In genomic region chr17:56372109-56372508, GRCm38 (mm10) we compare ENCODE assay signal across 16 mouse cellular contexts. TPM values are rescaled to one million over a fixed set of nuclear protein-coding genes. Genes with fewer than 3 reads are reported as not detected.
DNase-seq lines count a peak whose midpoint lies in the region; ATAC-seq and TF ChIP-seq lines count a peak whose summit lies in the region.
"Had no signal": no experiment of that assay in that cellular context is flagged by ENCODE, and none has a peak within 500 bp of the region (broad histone marks: within the 10 kb centered on the region; RNA-seq: fewer than 3 reads in every experiment).

No protein-coding gene starts in this region.

- H3K27me3 ChIP-seq in hindbrain, postnatal 0 days (ENCODE audit: insufficient read depth, low read length) = no peaks in the 10 kb centered on the region
- no peaks in the 10 kb centered on the region for H3K27me3 ChIP-seq in hindbrain, embryonic 12.5 days
- no peaks in the 10 kb centered on the region for H3K27me3 ChIP-seq in lung, postnatal 0 days (replicated peaks; ENCODE audit: insufficient read depth, low read length)
- H3K27me3 ChIP-seq: liver, embryonic 13.5 days; Patski had no signal

- TF ChIP-seq EP300 in lung, postnatal 0 days (IDR thresholded peaks at IDR 0.05) = no peak

- H3K36me3 ChIP-seq in hindbrain, postnatal 0 days (ENCODE audit: insufficient read depth, low read length) = peaks cover 28% of the 10 kb centered on the region
- H3K36me3 ChIP-seq in hindbrain, embryonic 12.5 days = peaks cover 80% of the 10 kb centered on the region
- H3K36me3 ChIP-seq in lung, postnatal 0 days (ENCODE audit: insufficient read depth, low read length) = peaks cover 16% of the 10 kb centered on the region

- peak; percentile 37; the same call in 1 of the 2 replicates for TF ChIP-seq CTCF in hindbrain, postnatal 0 days (IDR thresholded peaks at IDR 0.05; ENCODE audit: low read depth)
- 0 out of 2 replicates have a peak, but pooled peaks have one; percentile 19 for TF ChIP-seq CTCF in lung, postnatal 0 days (IDR thresholded peaks at IDR 0.05)
- peak; percentile 17; the same call in 1 of the 2 replicates for TF ChIP-seq CTCF in brain, embryonic 14.5 days (IDR thresholded peaks at IDR 0.05; ENCODE audit: borderline replicate concordance, extremely low read depth, insufficient read depth, insufficient read length)

- 60% methylated on average over 4 of the region's 4 CpGs for WGBS in hindbrain, postnatal 0 days
- WGBS in hindbrain, embryonic 12.5 days = 74% methylated on average over 4 of the region's 4 CpGs
- WGBS in lung, postnatal 0 days = 67% methylated on average over 4 of the region's 4 CpGs

- TF ChIP-seq POLR2A in brain, embryonic 14.5 days (IDR thresholded peaks at IDR 0.05; ENCODE audit: borderline replicate concordance, extremely low read depth, insufficient read depth, insufficient read length, poor library complexity, severe bottlenecking) = no peak

- no peak overlapping the region for H3K4me3 ChIP-seq in hindbrain, postnatal 0 days (ENCODE audit: low read length)
- no peak overlapping the region for H3K4me3 ChIP-seq in hindbrain, embryonic 12.5 days
- no peak overlapping the region for H3K4me3 ChIP-seq in lung, postnatal 0 days (ENCODE audit: low read depth, low read length)
- H3K4me3 ChIP-seq: liver, embryonic 13.5 days had no signal

- H3K4me1 ChIP-seq in hindbrain, postnatal 0 days (ENCODE audit: insufficient read depth, low read length) = peaks cover 18% of the 10 kb centered on the region
- H3K4me1 ChIP-seq in hindbrain, embryonic 12.5 days = peaks cover 34% of the 10 kb centered on the region
- no peaks in the 10 kb centered on the region for H3K4me1 ChIP-seq in lung, postnatal 0 days (ENCODE audit: insufficient read depth, low read depth, low read length)

- no peak overlapping the region for H3K9ac ChIP-seq in hindbrain, postnatal 0 days (replicated peaks; ENCODE audit: low read length)
- no peak overlapping the region for H3K9ac ChIP-seq in hindbrain, embryonic 12.5 days
- no peak overlapping the region for H3K9ac ChIP-seq in lung, postnatal 0 days (replicated peaks; ENCODE audit: low read depth)
- H3K9ac ChIP-seq: liver, embryonic 13.5 days had no signal

- no peak overlapping the region for H3K4me2 ChIP-seq in hindbrain, postnatal 0 days (ENCODE audit: low read depth, low read length)
- no peak overlapping the region for H3K4me2 ChIP-seq in hindbrain, embryonic 12.5 days (replicated peaks)
- H3K4me2 ChIP-seq in lung, postnatal 0 days (replicated peaks; ENCODE audit: low read depth, low read length) = no peak overlapping the region
- H3K4me2 ChIP-seq: liver, embryonic 13.5 days had no signal

- DNase-seq in hindbrain, postnatal 0 days (ENCODE audit: low spot score) = no peak
- DNase-seq in lung, postnatal 0 days (ENCODE audit: low spot score) = no peak
- DNase-seq in lung, postnatal 4 days = no peak
- no peak for DNase-seq in brain, embryonic 14.5 days (ENCODE audit: low read depth)
- peak; percentile 25 for DNase-seq in retina, embryonic 14.5 days (ENCODE audit: low spot score)
- DNase-seq in gastrocnemius, postnatal 25 days = no peak
- DNase-seq: adrenal gland, postnatal 14 days; heart, postnatal 36 days; kidney, adult 18-20 months; liver, embryonic 13.5 days; lung, postnatal 36 days; spleen, adult 18-20 months had no signal

- H3K9me3 ChIP-seq in hindbrain, postnatal 0 days (ENCODE audit: low read length) = no peaks in the 10 kb centered on the region
- no peaks in the 10 kb centered on the region for H3K9me3 ChIP-seq in hindbrain, embryonic 12.5 days (replicated peaks)
- H3K9me3 ChIP-seq in lung, postnatal 0 days (ENCODE audit: low read length) = no peaks in the 10 kb centered on the region
- H3K9me3 ChIP-seq: liver, embryonic 13.5 days had no signal

- no peak for ATAC-seq in hindbrain, postnatal 0 days
- no peak for ATAC-seq in hindbrain, embryonic 12.5 days (ENCODE audit: low FRiP score)
- no peak for ATAC-seq in lung, postnatal 0 days
- no peak for ATAC-seq in erythroblast, adult 5-6 weeks (replicated peaks; ENCODE audit: low FRiP score, poor library complexity, severe bottlenecking)
- ATAC-seq: CD4-positive, CD25-positive, alpha-beta regulatory T cell, adult 4 months; Patski had no signal

- no peak overlapping the region for H3K27ac ChIP-seq in hindbrain, postnatal 0 days
- no peak overlapping the region for H3K27ac ChIP-seq in hindbrain, embryonic 12.5 days
- no peak overlapping the region for H3K27ac ChIP-seq in lung, postnatal 0 days (ENCODE audit: low read length)
- H3K27ac ChIP-seq: liver, embryonic 13.5 days had no signal

RNA-seq across cellular contexts. Expression of gene Kdm4b, which starts 46.2 kb away (rescaled TPM):
- total RNA-seq in hindbrain, postnatal 0 days (2014; rRNA removed) = 137 and 144 TPM in 2 replicates
- polyA plus RNA-seq in hindbrain, postnatal 0 days (2015; fragmentation: Nextera tagmentation; extraction: Ambion mirVana) = 42.5 and 42.6 TPM in 2 replicates
- polyA plus RNA-seq in hindbrain, embryonic 12.5 days (2016; fragmentation: Nextera tagmentation; extraction: Ambion mirVana) = 75.3 and 86.9 TPM in 2 replicates
- 19.7 and 22.4 TPM in 2 replicates for polyA plus RNA-seq in lung, postnatal 0 days (2015; fragmentation: Nextera tagmentation; extraction: Ambion mirVana)
- 64.6 and 86.5 TPM in 2 replicates for polyA plus RNA-seq in brain, embryonic 14.5 days (2012; rRNA removed)
- 10 to 100 TPM; 21.5 to 22.6 TPM for total RNA-seq in gastrocnemius, postnatal 25 days (2021)
- total RNA-seq in erythroblast, adult 5-6 weeks (2015; ENCODE audit: low replicate concordance) = 1.7 and 5.0 TPM in 2 replicates
- 2.9 and 3.5 TPM in 2 replicates for total RNA-seq in erythroblast, adult 5-6 weeks (2017; ENCODE audit: low replicate concordance)
